Mouse (Mus musculus) testis, adult 2 months (tissue): ENCODE data around the gene 4933407L21Rik.

Experiments
- CTCF ChIP-seq: fragments of 200-500 bp; IDR thresholded peaks from 2 replicates; pipeline ENCODE4 v1.5.1; 2012; ENCODE audit warnings: low read depth, mild to moderate bottlenecking, inconsistent platforms, low read length, moderate library complexity; ENCODE audit not compliant: control insufficient read depth, insufficient read depth, insufficient replicate concordance
- POLR2A ChIP-seq: fragments of 200-500 bp; IDR thresholded peaks from 2 replicates; pipeline ENCODE4 v1.6.1; 2012; ENCODE audit warnings: low read depth, mild to moderate bottlenecking, inconsistent platforms, low read length, moderate library complexity; ENCODE audit not compliant: control insufficient read depth

DNA sequence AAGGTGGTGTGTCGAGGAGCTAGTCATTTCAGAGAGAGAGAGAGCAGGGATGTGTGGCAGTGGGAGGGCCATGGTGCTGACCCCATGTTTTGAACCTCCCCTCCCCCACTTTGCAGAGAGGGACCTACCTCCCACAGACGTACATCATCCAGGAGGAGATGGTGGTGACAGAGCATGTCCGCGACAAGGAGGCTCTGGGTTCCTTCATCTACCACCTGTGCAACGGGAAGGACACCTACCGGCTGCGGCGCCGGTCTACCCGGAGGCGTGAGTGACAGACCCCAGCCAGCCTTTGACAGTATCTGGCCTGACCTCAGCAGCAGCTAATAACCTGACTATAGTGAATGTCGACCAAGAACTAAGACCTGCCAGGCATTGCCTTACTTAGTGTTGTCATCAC is 21.4 kb upstream of the 4933407L21Rik start:
- TF ChIP-seq CTCF (no peak), POLR2A (no peak)
